Mouse (Mus musculus): ENCODE data around the gene Rnd1. TPM values are rescaled to one million over a fixed set of nuclear protein-coding genes. Genes with fewer than 3 reads are reported as not detected.

The Rnd1 gene
- total and polyA plus RNA-seq, 2 experiments from 2014 or later = 16.2 to 26.7 TPM

- Histone ChIP-seq H3K36me3 (ENCODE audit: insufficient read depth, low read length) (no peaks in the 10 kb centered on the region), H3K4me2 (ENCODE audit: low read depth, low read length) (no peak overlapping the region), H3K4me3 (ENCODE audit: low read length) (no peak overlapping the region), H3K9me3 (ENCODE audit: low read length) (no peaks in the 10 kb centered on the region), H3K27ac (no peak overlapping the region), H3K27me3 (ENCODE audit: insufficient read depth, low read length) (no peaks in the 10 kb centered on the region), H3K9ac (replicated peaks; ENCODE audit: low read length) (no peak overlapping the region), H3K4me1 (ENCODE audit: insufficient read depth, low read length) (peaks cover 22% of the 10 kb centered on the region)
- no peak for TF ChIP-seq CTCF (IDR thresholded peaks at IDR 0.05; ENCODE audit: low read depth)
- 49% methylated on average over 6 of the region's 6 CpGs for WGBS
- ATAC-seq = no peak
- DNase-seq (ENCODE audit: low spot score) = no peak
These were observed 47.8 kb downstream of the Rnd1 start for GRCm38 (mm10) chr15:98629464-98629863.

- H3K4me2 ChIP-seq (ENCODE audit: low read depth, low read length) = peak overlapping the region; percentile 38
- H3K9me3 ChIP-seq (ENCODE audit: low read length) = no peaks in the 10 kb centered on the region
- WGBS = 4% methylated on average over 20 of the region's 20 CpGs
- no peaks in the 10 kb centered on the region for H3K27me3 ChIP-seq (ENCODE audit: insufficient read depth, low read length)
- H3K36me3 ChIP-seq (ENCODE audit: insufficient read depth, low read length) = no peaks in the 10 kb centered on the region
- no peak for TF ChIP-seq CTCF (IDR thresholded peaks at IDR 0.05; ENCODE audit: low read depth)
- DNase-seq (ENCODE audit: low spot score) (peak; percentile 64), ATAC-seq (peak; percentile 22; the same call in 1 of the 2 replicates)
- H3K4me3 ChIP-seq (ENCODE audit: low read length) = 0 out of 2 replicates have a peak overlapping the region, but pooled peaks have one; percentile 11
- H3K4me1 ChIP-seq (ENCODE audit: insufficient read depth, low read length) = peaks cover 22% of the 10 kb centered on the region
- peak overlapping the region; percentile 20; the same call in 1 of the 2 replicates for H3K27ac ChIP-seq
- H3K9ac ChIP-seq (replicated peaks; ENCODE audit: low read length) = 0 out of 2 replicates have a peak overlapping the region, but pooled peaks have one; percentile 13
These were observed 48.5 kb downstream of the Rnd1 start for GRCm38 (mm10) chr15:98628589-98629254.

- Histone ChIP-seq H3K36me3 (ENCODE audit: insufficient read depth, low read length) (no peaks in the 10 kb centered on the region), H3K4me1 (ENCODE audit: insufficient read depth, low read length) (peaks cover 9% of the 10 kb centered on the region), H3K9me3 (ENCODE audit: low read length) (no peaks in the 10 kb centered on the region), H3K27ac (no peak overlapping the region), H3K4me2 (ENCODE audit: low read depth, low read length) (no peak overlapping the region), H3K9ac (replicated peaks; ENCODE audit: low read length) (no peak overlapping the region), H3K4me3 (ENCODE audit: low read length) (no peak overlapping the region), H3K27me3 (ENCODE audit: insufficient read depth, low read length) (no peaks in the 10 kb centered on the region)
- WGBS = 74% methylated on average over 7 of the region's 7 CpGs
- ATAC-seq = no peak
- TF ChIP-seq CTCF (IDR thresholded peaks at IDR 0.05; ENCODE audit: low read depth) = no peak
- DNase-seq (ENCODE audit: low spot score) = no peak
These were observed 50.6 kb downstream of the Rnd1 start for GRCm38 (mm10) chr15:98626487-98627212.

- DNase-seq (ENCODE audit: low spot score) (no peak), ATAC-seq (no peak)
- no peak for TF ChIP-seq CTCF (IDR thresholded peaks at IDR 0.05; ENCODE audit: low read depth)
- no peaks in the 10 kb centered on the region for H3K27me3 ChIP-seq (ENCODE audit: insufficient read depth, low read length)
- H3K4me1 ChIP-seq (ENCODE audit: insufficient read depth, low read length) = peaks cover 7% of the 10 kb centered on the region; the same call in 1 of the 2 replicates
- H3K36me3 ChIP-seq (ENCODE audit: insufficient read depth, low read length) = no peaks in the 10 kb centered on the region
- H3K27ac ChIP-seq = no peak overlapping the region
- no peak overlapping the region for H3K4me2 ChIP-seq (ENCODE audit: low read depth, low read length)
- H3K4me3 ChIP-seq (ENCODE audit: low read length) = no peak overlapping the region
- H3K9me3 ChIP-seq (ENCODE audit: low read length) = no peaks in the 10 kb centered on the region
- H3K9ac ChIP-seq (replicated peaks; ENCODE audit: low read length) = no peak overlapping the region
- WGBS = 20% methylated on average over 8 of the region's 8 CpGs
These were observed 51.2 kb downstream of the Rnd1 start for GRCm38 (mm10) chr15:98626078-98626477.

- Histone ChIP-seq H3K4me2 (ENCODE audit: low read depth, low read length) (no peak overlapping the region), H3K4me3 (ENCODE audit: low read length) (no peak overlapping the region), H3K27me3 (ENCODE audit: insufficient read depth, low read length) (no peaks in the 10 kb centered on the region), H3K36me3 (ENCODE audit: insufficient read depth, low read length) (no peaks in the 10 kb centered on the region), H3K9me3 (ENCODE audit: low read length) (no peaks in the 10 kb centered on the region), H3K9ac (replicated peaks; ENCODE audit: low read length) (no peak overlapping the region), H3K27ac (no peak overlapping the region), H3K4me1 (ENCODE audit: insufficient read depth, low read length) (peaks cover 2% of the 10 kb centered on the region; the same call in 1 of the 2 replicates)
- WGBS = 49% methylated on average over 5 of the region's 5 CpGs
- DNase-seq (ENCODE audit: low spot score) (no peak), ATAC-seq (no peak)
- no peak for TF ChIP-seq CTCF (IDR thresholded peaks at IDR 0.05; ENCODE audit: low read depth)
These were observed 53.9 kb downstream of the Rnd1 start for GRCm38 (mm10) chr15:98623361-98623821.

- H3K4me3 ChIP-seq (ENCODE audit: low read length) = no peak overlapping the region
- H3K27me3 ChIP-seq (ENCODE audit: insufficient read depth, low read length) = no peaks in the 10 kb centered on the region
- ATAC-seq = no peak
- 16% methylated on average over 6 of the region's 6 CpGs for WGBS
- no peaks in the 10 kb centered on the region for H3K4me1 ChIP-seq (ENCODE audit: insufficient read depth, low read length)
- no peak for TF ChIP-seq CTCF (IDR thresholded peaks at IDR 0.05; ENCODE audit: low read depth)
- no peak overlapping the region for H3K9ac ChIP-seq (replicated peaks; ENCODE audit: low read length)
- DNase-seq (ENCODE audit: low spot score) = no peak
- no peak overlapping the region for H3K27ac ChIP-seq
- no peaks in the 10 kb centered on the region for H3K9me3 ChIP-seq (ENCODE audit: low read length)
- no peak overlapping the region for H3K4me2 ChIP-seq (ENCODE audit: low read depth, low read length)
- no peaks in the 10 kb centered on the region for H3K36me3 ChIP-seq (ENCODE audit: insufficient read depth, low read length)
These were observed 54.5 kb downstream of the Rnd1 start for GRCm38 (mm10) chr15:98622721-98623120.

Data from hindbrain, postnatal 0 days (tissue).